Mouse (Mus musculus): ENCODE results near the gene Arrdc3. TPM values are rescaled to one million over a fixed set of nuclear protein-coding genes. Genes with fewer than 3 reads are reported as not detected.
"Not testable (repeated sequence)": the region's sequence is repeated elsewhere in the genome, so short reads cannot be mapped to it uniquely, and the experiment has no call there.

Arrdc3 gene
- 10 to 100 TPM; 35.2 to 62.4 TPM for total RNA-seq (2021)
- long read RNA-seq, experiment 1, full-length matches to known transcripts = 61 of 68 reads
- long read RNA-seq, experiment 1, partial matches to known transcripts = 1 of 68 reads
- long read RNA-seq, experiment 1, other reads (novel, unspliced or antisense) = 6 of 68 reads
- long read RNA-seq, experiment 2, full-length matches to known transcripts = 93 of 99 reads
- long read RNA-seq, experiment 2, partial matches to known transcripts = 3 of 99 reads
- long read RNA-seq, experiment 2, other reads (novel, unspliced or antisense) = 3 of 99 reads

DNA sequence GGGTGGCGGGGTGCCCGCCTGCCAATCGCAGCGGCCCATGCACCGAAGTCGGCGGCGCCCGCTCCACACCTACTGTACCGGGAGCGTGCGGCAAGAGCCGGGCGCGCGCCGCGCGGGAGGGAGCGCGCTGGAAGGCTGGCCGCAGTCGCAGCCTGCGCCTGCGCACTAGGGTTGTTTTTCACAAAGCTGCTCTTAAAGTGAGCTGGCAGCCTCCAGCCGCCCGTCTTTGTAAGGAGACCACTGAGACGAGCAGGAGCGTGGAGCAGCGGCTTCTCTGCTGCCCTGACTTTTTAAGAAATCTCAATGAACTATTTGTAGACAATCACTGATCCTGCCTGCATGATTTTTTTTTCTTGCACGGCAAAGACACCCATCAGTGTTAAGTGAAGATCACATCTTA lies at the start of gene Arrdc3:
Gene Arrdc3, plus strand, starts transcription at position 195 of the 400 bp plus-strand sequence.
- intact Hi-C loops (cut with DNase I; ENCODE audit: low total_unique reads) = no loop called here
- peak; percentile 96 for DNase-seq

DNA sequence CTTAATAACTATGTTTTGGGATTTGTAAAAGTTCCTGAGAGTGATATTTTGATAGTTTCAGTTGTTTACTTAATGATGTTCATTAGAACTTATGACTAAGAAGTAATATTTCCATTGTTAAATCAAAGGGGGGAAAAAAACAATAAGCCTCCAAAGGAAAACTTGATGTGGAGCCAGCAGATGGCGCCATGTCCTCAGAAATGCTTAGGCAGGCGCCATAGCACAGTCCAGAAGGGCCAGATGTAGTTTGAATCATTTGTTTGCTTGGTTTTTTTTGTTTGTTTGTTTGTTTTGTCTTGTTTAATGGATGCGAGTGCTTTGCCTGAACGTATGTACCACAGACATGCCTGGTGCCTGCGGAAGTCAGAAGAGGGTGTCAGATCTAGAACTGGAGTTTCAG lies 21.0 kb upstream of the Arrdc3 start:
- intact Hi-C loops (cut with DNase I; ENCODE audit: low total_unique reads) = loop anchor here (5.0 kb wide), 2 partner anchors 510 to 565 kb away; no protein-coding TSS in a partner anchor
- DNase-seq = peak; percentile 58

DNA sequence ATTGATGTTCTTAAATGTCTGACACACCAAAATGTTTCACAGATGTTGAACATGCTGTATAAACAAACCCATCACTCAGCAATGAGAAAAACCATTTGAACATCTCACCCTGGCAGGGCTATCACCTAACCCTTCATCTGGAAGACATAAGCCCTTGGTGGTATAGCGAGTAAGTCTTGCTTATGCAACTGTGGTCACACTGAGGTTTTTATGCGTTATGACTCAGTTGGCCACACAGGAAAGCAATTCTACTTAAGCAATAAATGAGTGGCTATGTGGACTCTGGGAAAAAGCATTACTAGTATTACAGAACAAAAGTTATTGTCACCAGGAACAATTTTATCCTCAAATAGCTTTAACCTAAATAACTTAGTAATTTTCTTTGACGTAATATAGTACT lies 19.0 kb upstream of the Arrdc3 start:
- no peak for DNase-seq
- intact Hi-C loops (cut with DNase I; ENCODE audit: low total_unique reads) = loop anchor here (5.0 kb wide), 2 partner anchors 508 to 563 kb away; no protein-coding TSS in a partner anchor

DNA sequence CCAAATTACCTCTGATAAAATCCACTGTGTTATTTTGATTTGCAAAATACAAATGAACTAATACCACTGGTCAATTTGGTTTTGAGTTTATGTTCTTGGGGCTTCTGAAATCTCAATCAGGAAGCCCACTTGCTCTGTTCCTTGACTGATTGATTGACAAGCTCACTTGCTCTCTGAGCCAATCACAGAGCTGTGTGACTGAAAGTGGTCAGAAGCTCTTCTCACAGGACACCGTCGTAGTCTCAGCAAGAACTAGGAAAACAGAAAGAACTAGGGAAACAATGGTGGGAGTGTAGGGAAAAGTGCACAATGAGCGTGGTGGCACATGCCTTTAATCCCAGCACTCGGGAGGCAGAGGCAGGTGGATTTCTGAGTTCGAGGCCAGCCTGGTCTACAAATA lies 8.1 kb upstream of the Arrdc3 start:
- intact Hi-C loops (cut with DNase I; ENCODE audit: low total_unique reads) = loop anchor here (5.0 to 10.0 kb wide), 3 partner anchors 282 to 492 kb away; no protein-coding TSS in a partner anchor
- DNase-seq = no peak

DNA sequence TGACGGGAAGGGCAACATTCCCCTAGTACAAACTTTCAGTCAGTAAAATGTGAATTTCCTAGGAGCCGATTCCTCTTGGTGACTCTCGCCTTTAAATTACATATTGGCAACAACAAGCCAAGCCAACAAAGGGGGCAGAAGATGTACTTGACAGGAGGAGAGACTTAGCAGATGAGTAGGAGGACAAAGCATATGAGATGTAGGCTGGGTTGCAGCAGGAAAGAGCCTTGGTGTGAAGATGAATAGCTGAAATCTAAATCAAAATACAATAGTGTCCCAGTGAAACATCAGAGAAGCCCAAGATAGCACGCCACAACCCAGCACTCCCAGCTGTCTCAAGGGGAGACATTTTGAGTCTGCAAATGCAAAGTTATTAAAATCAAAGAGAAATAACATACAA lies 2.4 kb upstream of the Arrdc3 start:
- intact Hi-C loops (cut with DNase I; ENCODE audit: low total_unique reads) = no loop called here
- no peak for DNase-seq

DNA sequence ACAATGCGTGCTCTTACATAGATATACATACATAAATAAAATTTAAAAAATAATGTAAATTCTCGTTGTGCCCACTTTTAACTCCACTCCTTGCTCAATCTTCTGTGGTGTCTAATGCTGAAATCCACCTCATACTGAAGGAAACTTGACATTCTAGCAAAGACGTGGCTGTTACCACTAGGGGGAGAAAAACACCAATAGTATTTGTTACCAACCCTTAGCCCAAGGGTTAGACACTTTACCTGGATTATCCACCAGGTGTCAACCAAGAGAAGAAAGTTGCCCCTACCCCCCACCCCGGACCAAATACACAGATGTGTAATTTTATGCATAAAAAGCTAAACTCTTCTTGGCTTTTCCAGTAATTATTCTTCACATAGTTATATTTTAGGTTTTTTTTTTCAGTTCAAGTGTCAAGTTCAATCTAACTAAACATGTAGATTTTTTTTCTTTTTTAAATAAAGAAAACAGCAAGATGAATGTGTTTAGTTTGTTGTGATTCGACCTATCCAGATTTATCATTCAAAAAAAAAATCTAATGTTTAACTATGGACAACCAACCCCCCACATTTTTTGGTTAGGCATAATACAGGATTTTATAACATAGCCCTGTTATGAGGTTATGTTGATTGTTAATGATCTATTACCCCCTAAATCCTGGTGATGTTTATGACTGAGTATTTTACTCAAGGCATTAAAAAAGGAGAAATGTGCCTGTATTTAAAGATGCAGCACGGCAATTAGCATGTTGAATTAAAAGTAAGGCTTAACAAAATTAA lies 1.3 kb upstream of the Arrdc3 start:
- DNase-seq = peak; percentile 20
- intact Hi-C loops (cut with DNase I; ENCODE audit: low total_unique reads) = no loop called here

DNA sequence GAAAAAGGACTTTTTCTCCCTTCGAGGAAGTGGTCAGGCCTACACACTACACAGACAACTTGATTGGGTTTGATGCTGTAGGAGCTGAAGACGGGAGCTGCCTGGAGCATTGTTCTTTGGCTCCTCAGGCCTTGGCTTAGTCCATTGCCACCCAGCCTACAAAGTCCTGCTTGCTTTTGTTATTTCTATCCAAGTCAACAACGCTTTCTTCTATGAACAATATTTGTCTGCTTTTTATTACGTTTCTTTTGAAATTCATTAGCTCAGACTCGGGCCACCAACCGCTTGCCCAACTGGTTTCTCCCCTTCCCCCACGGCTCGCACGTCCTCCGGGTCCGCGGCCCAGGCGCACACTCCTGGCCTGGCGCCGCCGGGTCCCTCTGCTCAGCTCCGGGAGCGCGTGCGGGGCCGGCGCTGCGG lies 458 bp upstream of the Arrdc3 start:
- intact Hi-C loops (cut with DNase I; ENCODE audit: low total_unique reads) = no loop called here
- no peak for DNase-seq

DNA sequence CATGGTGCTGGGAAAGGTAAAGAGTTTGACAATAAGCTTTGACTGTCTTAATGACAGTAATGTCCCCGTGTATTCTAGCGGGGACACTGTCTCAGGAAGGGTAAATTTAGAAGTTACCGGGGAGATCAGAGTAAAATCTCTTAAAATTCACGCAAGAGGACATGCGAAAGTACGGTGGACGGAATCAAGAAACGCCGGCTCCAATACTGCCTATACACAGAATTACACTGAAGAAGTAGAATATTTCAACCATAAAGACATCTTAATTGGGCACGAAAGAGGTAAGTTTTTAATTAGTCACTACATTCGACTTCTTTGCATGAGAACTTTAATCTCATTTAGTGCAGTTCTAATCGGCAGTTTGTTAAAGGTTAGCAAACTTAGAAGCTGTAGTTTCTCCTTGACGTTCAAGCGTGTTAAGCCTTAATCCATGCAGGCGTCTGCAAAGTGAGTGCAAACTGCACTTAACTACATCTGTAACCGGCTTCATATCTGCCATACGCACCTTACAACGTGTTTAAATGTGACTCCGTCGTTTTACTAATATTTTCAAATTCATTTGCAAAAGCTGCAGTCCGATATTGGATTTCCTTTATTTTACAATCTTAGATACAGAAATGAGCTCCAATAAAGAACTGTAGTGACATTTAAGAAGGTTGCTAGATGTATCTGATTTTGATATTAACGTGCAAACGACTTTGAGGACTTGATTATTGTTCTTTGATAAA lies 629 bp downstream of the Arrdc3 start:
- intact Hi-C loops (cut with DNase I; ENCODE audit: low total_unique reads) = no loop called here
- DNase-seq = no peak

DNA sequence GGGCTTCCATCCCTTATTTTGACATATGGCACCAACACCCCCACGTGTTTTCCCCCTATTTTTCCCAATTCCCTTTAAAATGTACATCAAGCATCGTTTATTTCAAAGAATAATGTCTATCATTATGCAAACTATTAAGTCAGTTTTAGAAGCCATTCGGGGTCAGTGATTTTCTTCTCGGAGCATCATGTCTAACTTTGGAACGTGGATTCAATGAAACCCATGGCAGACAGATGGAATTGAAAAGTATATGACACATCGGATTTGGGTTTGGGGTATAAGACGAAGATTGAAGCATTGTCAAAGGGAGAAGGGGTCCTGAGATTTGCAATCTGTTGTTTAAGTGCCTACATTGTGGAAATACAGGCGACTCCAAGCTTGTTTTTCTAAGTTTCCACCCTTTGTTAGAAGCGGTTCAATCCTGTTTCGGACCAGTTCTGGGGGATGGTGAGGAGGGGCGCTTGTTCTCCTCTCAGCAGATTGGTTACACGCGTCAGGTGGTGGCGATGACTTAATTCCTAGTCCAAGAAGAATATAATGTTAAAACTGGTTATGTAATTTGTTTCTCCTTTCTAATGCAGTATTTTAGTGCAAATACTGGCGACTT lies 1.3 kb downstream of the Arrdc3 start:
- peak; percentile 65 for DNase-seq
- intact Hi-C loops (cut with DNase I; ENCODE audit: low total_unique reads) = no loop called here

DNA sequence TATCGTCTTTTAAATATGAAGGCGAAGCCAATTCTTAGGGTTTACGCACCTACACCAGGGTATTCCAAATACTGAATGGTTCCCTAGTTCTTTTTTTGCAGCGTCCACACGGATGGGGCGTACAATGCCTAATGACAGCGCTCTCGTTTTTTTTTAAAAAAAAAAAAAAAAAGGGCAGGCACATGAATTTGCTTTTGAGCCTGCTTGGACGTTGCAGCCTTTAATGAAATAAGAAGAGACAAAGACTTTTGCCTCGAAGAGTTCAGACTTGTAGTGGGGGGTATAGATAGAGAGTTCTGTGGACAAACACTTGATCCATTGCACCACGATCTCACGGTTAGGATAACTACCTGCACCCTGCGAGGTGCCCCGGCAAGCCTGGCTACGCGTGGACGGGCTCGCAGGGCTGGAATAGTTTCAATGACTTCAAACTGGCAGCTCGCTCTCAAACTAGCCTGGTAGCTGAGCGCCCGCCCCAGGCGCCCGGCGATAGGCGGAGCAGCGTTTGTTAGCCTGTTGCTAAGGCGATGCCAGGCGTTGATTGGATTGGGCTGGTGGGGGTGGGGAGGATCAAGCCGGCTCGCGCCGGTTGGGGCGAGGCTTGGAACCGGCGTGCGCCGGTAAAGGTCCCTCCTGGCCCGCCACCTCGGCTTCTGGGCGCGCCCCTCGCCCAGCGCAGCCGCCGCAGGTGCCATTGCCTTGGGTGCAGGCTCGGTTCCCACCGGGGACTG lies 2.1 kb downstream of the Arrdc3 start:
- DNase-seq = peak; percentile 93
- intact Hi-C loops (cut with DNase I; ENCODE audit: low total_unique reads) = no loop called here

DNA sequence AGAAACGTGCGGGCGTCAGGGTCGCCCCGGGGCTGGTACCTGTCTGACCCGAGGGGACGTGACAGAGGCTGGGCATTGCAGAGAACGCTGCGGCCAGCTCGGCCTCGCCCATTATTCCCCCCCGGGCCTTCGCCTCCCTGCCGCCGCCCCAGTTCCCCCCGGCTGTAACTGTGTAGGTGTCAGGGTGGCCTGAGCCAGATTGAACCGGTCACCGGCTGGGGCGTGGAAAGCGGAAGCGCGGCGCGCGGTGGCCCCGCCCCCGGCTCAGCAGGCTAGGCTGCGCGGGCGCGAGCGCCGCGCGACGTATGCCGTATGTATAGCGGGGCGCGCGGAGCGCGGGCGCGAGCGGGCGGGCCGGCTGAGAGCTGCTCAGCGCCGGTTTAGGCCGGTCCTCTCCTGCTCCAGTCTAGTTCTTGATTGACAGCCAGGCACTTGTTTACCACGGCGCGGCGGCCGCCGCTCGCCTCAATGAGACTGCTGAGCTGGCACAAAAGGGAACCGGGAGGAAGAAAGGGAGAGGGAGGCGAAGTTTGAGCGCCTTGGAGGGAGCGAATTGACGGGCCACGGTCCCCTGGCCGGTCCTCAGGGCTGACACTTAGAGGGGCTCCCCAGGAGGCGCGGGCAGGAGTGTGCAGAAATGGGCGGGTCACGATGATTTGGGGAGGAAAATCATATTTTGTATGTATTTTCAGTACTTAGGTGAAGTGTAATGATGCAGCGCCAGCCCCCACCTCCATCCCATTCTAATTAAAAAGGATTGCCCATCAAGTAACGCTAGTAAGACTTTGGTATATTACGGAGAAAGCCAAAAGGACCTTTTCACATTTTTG lies 2.9 kb downstream of the Arrdc3 start:
- peak; percentile 87 for DNase-seq
- intact Hi-C loops (cut with DNase I; ENCODE audit: low total_unique reads) = no loop called here

DNA sequence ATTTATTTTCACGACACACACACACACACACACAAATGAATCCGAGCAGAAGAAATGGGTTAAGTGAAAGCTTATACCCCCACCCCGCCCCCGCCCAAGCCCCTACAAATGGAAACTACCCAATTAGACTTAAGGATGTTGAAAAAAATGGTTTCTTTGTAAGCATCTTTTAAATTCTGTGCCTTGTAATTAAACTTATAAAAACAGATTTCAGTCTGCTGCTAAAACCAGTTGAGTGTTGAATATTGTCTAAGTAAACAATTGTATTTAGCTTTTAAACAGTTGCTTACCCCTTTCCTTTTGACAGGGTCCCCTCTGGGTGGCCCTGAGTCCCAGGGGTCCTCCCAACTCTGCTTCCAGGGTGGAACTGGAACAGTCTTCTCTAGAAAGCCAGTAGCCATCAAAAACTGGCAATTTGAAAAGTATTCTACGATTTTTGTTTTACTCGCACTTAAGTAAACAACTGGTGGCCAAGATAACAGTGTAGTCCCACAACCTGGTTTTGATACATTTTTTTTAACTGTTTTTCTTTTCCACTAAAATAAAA lies 3.6 kb downstream of the Arrdc3 start:
- DNase-seq = no peak
- intact Hi-C loops (cut with DNase I; ENCODE audit: low total_unique reads) = no loop called here

DNA sequence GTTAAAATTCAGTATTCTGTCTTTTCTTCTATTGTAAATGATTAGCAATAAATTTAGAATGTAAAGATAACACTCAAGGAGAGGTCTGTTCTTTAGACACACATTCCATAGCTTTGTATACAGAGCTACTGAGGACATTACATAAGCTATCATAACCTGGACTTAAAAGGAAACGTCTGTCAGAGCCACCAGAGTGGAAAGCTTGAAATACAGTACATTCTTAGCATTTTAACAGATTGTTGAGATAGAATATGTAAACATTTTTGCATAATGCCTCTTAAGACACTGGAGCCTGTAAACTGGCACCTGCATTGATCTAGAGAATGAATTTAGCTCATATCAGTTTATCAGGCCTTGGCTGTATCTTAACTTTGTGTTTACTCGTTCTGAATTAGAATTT lies 4.7 kb downstream of the Arrdc3 start:
- no peak for DNase-seq
- intact Hi-C loops (cut with DNase I; ENCODE audit: low total_unique reads) = no loop called here

DNA sequence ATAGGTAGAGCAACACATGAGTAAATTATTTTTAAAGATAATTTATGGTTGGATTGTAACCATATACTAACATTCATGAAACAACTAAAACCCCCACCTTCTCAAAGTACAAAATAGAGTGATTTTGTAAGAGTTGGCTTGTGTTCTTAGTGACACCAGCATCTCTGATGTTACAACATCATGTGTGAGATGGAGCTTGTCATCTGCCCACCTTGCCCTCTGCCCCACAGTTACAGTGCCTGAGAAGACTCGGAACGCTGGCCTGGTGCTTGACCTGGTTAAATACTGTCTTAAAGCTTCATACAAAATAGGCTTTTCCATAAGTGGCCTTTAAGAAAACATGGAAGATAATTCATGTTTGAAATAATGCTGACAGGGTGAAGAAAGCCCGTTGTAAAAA lies 11.7 kb downstream of the Arrdc3 start:
- intact Hi-C loops (cut with DNase I; ENCODE audit: low total_unique reads) = loop anchor here (10.0 kb wide), 1 partner anchor 50 kb away; no protein-coding TSS in a partner anchor
- not testable (repeated sequence) for DNase-seq

DNA sequence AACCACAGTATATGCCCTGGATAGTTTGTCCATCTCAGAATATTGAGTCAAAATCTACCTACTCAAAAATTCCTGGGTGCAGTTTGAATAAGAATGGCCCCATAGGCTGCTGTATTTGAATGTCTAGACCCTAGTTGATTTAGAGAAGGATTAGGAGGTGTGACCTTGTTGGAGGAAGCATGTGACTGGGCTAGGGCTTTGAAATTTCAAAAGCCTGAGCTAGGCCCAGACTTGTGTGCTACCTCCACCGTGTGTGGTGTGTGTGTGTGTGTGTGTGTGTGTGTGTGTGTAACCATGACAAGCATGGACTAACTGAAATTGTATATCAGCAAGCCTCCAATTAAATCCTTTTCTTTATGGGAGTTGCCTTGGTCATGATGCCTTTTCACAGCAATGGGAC lies 14.2 kb downstream of the Arrdc3 start:
- DNase-seq = no peak
- intact Hi-C loops (cut with DNase I; ENCODE audit: low total_unique reads) = loop anchor here (10.0 kb wide), 1 partner anchor 47 kb away; no protein-coding TSS in a partner anchor

DNA sequence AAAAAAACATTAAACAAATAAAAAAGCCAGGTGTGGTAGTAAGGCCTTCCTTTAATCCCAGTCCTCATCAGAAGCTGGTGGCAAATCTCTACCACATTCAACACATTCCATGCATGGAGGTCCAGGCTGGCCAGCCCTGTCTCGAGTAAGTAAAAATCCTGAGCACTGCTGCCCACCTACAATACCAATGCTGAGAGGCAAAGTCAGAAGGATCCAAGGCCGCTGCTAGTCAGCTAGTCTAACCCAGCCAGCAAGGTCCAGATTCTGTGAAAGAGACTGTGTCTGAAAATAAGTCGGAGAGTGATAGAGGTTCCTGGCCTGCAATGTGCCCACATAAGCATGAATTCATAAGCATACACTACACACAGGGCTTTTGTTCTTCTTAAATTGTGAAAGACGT lies 14.9 kb downstream of the Arrdc3 start:
- intact Hi-C loops (cut with DNase I; ENCODE audit: low total_unique reads) = loop anchor here (10.0 kb wide), 1 partner anchor 47 kb away; no protein-coding TSS in a partner anchor
- no peak for DNase-seq

DNA sequence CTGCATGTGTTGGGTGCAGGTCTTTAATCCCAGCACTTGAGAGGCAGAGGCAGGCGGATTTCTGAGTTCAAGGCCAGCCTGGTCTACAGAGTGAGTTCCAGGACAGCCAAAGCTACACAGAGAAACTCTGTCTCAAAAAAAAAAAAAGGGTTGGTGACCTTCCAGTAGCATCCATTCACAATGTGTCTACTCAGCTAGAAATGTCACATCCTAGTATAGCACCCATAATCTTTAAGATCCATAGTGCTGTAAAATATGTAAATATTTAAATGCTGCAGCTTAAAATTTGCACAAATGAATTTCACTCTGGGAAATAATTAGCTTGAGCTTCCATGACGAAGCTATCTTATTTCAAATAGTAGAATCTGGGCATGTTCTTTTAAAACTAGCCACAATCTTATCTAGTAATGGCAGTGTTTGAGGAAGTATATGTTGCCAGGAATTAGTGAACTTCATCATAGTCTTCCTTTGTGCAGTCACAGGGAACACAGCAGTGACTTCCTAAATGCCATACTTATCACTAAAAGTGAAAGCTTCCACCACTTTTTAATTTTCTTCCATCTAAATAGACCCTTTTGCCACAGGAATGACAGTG lies 16.3 kb downstream of the Arrdc3 start:
- intact Hi-C loops (cut with DNase I; ENCODE audit: low total_unique reads) = loop anchor here (10.0 kb wide), 1 partner anchor 45 kb away; no protein-coding TSS in a partner anchor

More for the DNA sequence above, 16.3 kb downstream of the Arrdc3 start:
- DNase-seq = no peak

Data from gastrocnemius, postnatal 14 days (tissue).